Mouse (Mus musculus): ENCODE results near the gene Pan2. TPM values are rescaled to one million over a fixed set of nuclear protein-coding genes. Genes with fewer than 3 reads are reported as not detected.
"Not testable (repeated sequence)": the region's sequence is repeated elsewhere in the genome, so short reads cannot be mapped to it uniquely, and the experiment has no call there.

The Pan2 gene
- polyA plus RNA-seq (2015; fragmentation: Nextera tagmentation; extraction: Ambion mirVana), result 13.2 and 14.8 TPM in 2 replicates

- ATAC-seq (ENCODE audit: low read depth), result peak; percentile 99
- Histone ChIP-seq H3K4me1 (ENCODE audit: control insufficient read depth, low read depth, low read length) (peaks cover 17% of the 10 kb centered on the region), H3K4me2 (ENCODE audit: low read depth, low read length) (peak within 1 kb of the TSS; percentile 83), H3K36me3 (ENCODE audit: control insufficient read depth, insufficient read depth) (no peaks in the 10 kb centered on the region), H3K9ac (ENCODE audit: low read depth, low read length) (peak within 1 kb of the TSS; percentile 84), H3K27me3 (ENCODE audit: control insufficient read depth, insufficient read depth, low read depth, low read length) (no peaks in the 10 kb centered on the region), H3K27ac (ENCODE audit: low read length) (peak within 1 kb of the TSS; percentile 91), H3K9me3 (replicated peaks; ENCODE audit: control insufficient read depth, low read length) (no peaks in the 10 kb centered on the region), H3K4me3 (ENCODE audit: low read depth, low read length) (peak within 1 kb of the TSS; percentile 80)
- under 1% methylated on average over 37 of the region's 37 CpGs for WGBS (ENCODE audit: insufficient replicate concordance)
Observed at GRCm38 (mm10) chr10:128303126-128304021, at the start of gene Pan2. Gene Pan2, plus strand, starts transcription at chr10:128303335.

- H3K27ac ChIP-seq (ENCODE audit: low read length), result peak within 1 kb of the TSS; percentile 18
Observed at GRCm38 (mm10) chr10:128253677-128254255, 49.4 kb upstream of the Pan2 start, which contains the start of gene Apon. Gene Apon, plus strand, starts transcription at chr10:128254096.

GRCm38 (mm10) chr10:128255925-128256324 lies 47.2 kb upstream of the Pan2 start:
- no peaks in the 10 kb centered on the region for H3K9me3 ChIP-seq (replicated peaks; ENCODE audit: control insufficient read depth, low read length)
- 77% methylated on average over 8 of the region's 8 CpGs for WGBS (ENCODE audit: insufficient replicate concordance)
- no peaks in the 10 kb centered on the region for H3K27me3 ChIP-seq (ENCODE audit: control insufficient read depth, insufficient read depth, low read depth, low read length)
- H3K36me3 ChIP-seq (ENCODE audit: control insufficient read depth, insufficient read depth), result peaks cover 17% of the 10 kb centered on the region
- no peak overlapping the region for H3K4me2 ChIP-seq (ENCODE audit: low read depth, low read length)
- no peak overlapping the region for H3K27ac ChIP-seq (ENCODE audit: low read length)
- ATAC-seq (ENCODE audit: low read depth), result no peak
- no peak overlapping the region for H3K9ac ChIP-seq (ENCODE audit: low read depth, low read length)
- H3K4me3 ChIP-seq (ENCODE audit: low read depth, low read length), result no peak overlapping the region
- peaks cover 4% of the 10 kb centered on the region for H3K4me1 ChIP-seq (ENCODE audit: control insufficient read depth, low read depth, low read length)

More at GRCm38 (mm10) chr10:128253677-128254255, 49.4 kb upstream of the Pan2 start, which contains the start of gene Apon:
- Histone ChIP-seq H3K4me3 (ENCODE audit: low read depth, low read length) (no peak within 1 kb of the TSS), H3K4me1 (ENCODE audit: control insufficient read depth, low read depth, low read length) (no peaks in the 10 kb centered on the region), H3K9me3 (replicated peaks; ENCODE audit: control insufficient read depth, low read length) (no peaks in the 10 kb centered on the region), H3K4me2 (ENCODE audit: low read depth, low read length) (no peak within 1 kb of the TSS), H3K36me3 (ENCODE audit: control insufficient read depth, insufficient read depth) (peaks cover 35% of the 10 kb centered on the region), H3K27me3 (ENCODE audit: control insufficient read depth, insufficient read depth, low read depth, low read length) (no peaks in the 10 kb centered on the region), H3K9ac (ENCODE audit: low read depth, low read length) (no peak within 1 kb of the TSS)
- peak; percentile 48 for ATAC-seq (ENCODE audit: low read depth)
- 67% methylated on average over 4 of the region's 4 CpGs for WGBS (ENCODE audit: insufficient replicate concordance)

- H3K27me3 ChIP-seq (ENCODE audit: control insufficient read depth, insufficient read depth, low read depth, low read length), result no peaks in the 10 kb centered on the region
- H3K4me2 ChIP-seq (ENCODE audit: low read depth, low read length), result no peak overlapping the region
- H3K4me3 ChIP-seq (ENCODE audit: low read depth, low read length), result no peak overlapping the region
- no peak overlapping the region for H3K27ac ChIP-seq (ENCODE audit: low read length)
- peaks cover 4% of the 10 kb centered on the region for H3K4me1 ChIP-seq (ENCODE audit: control insufficient read depth, low read depth, low read length)
- no peak overlapping the region for H3K9ac ChIP-seq (ENCODE audit: low read depth, low read length)
- peaks cover 13% of the 10 kb centered on the region for H3K36me3 ChIP-seq (ENCODE audit: control insufficient read depth, insufficient read depth)
- H3K9me3 ChIP-seq (replicated peaks; ENCODE audit: control insufficient read depth, low read length), result no peaks in the 10 kb centered on the region
- WGBS (ENCODE audit: insufficient replicate concordance), result 75% methylated on average over 8 of the region's 8 CpGs
- ATAC-seq (ENCODE audit: low read depth), result no peak
Observed at GRCm38 (mm10) chr10:128256328-128256727, 46.8 kb upstream of the Pan2 start.

- Histone ChIP-seq H3K27me3 (ENCODE audit: control insufficient read depth, insufficient read depth, low read depth, low read length) (no peaks in the 10 kb centered on the region), H3K9ac (ENCODE audit: low read depth, low read length) (no peak overlapping the region), H3K27ac (ENCODE audit: low read length) (peak overlapping the region; percentile 54; the same call in 1 of the 2 replicates), H3K36me3 (ENCODE audit: control insufficient read depth, insufficient read depth) (no peaks in the 10 kb centered on the region), H3K4me1 (ENCODE audit: control insufficient read depth, low read depth, low read length) (peaks cover 4% of the 10 kb centered on the region), H3K4me3 (ENCODE audit: low read depth, low read length) (no peak overlapping the region), H3K4me2 (ENCODE audit: low read depth, low read length) (no peak overlapping the region), H3K9me3 (replicated peaks; ENCODE audit: control insufficient read depth, low read length) (no peaks in the 10 kb centered on the region)
- WGBS (ENCODE audit: insufficient replicate concordance), result 24% methylated on average over 4 of the region's 4 CpGs
- peak; percentile 60 for ATAC-seq (ENCODE audit: low read depth)
Observed at GRCm38 (mm10) chr10:128258953-128259352, 44.2 kb upstream of the Pan2 start.

GRCm38 (mm10) chr10:128259946-128260345 lies 43.2 kb upstream of the Pan2 start:
- WGBS (ENCODE audit: insufficient replicate concordance), result 63% methylated on average over 5 of the region's 5 CpGs
- ATAC-seq (ENCODE audit: low read depth), result no peak
- H3K4me2 ChIP-seq (ENCODE audit: low read depth, low read length), result no peak overlapping the region
- no peak overlapping the region for H3K27ac ChIP-seq (ENCODE audit: low read length)
- H3K9ac ChIP-seq (ENCODE audit: low read depth, low read length), result no peak overlapping the region
- H3K4me3 ChIP-seq (ENCODE audit: low read depth, low read length), result no peak overlapping the region
- H3K4me1 ChIP-seq (ENCODE audit: control insufficient read depth, low read depth, low read length), result peaks cover 4% of the 10 kb centered on the region
- H3K9me3 ChIP-seq (replicated peaks; ENCODE audit: control insufficient read depth, low read length), result no peaks in the 10 kb centered on the region
- no peaks in the 10 kb centered on the region for H3K36me3 ChIP-seq (ENCODE audit: control insufficient read depth, insufficient read depth)
- no peaks in the 10 kb centered on the region for H3K27me3 ChIP-seq (ENCODE audit: control insufficient read depth, insufficient read depth, low read depth, low read length)

- H3K4me3 ChIP-seq (ENCODE audit: low read depth, low read length); H3K4me2 ChIP-seq (ENCODE audit: low read depth, low read length); H3K4me1 ChIP-seq (ENCODE audit: control insufficient read depth, low read depth, low read length); ATAC-seq (ENCODE audit: low read depth); H3K9me3 ChIP-seq (replicated peaks; ENCODE audit: control insufficient read depth, low read length); H3K27me3 ChIP-seq (ENCODE audit: control insufficient read depth, insufficient read depth, low read depth, low read length); H3K27ac ChIP-seq (ENCODE audit: low read length); H3K9ac ChIP-seq (ENCODE audit: low read depth, low read length); H3K36me3 ChIP-seq (ENCODE audit: control insufficient read depth, insufficient read depth): not testable (repeated sequence)
- 77% methylated on average over 7 of the region's 7 CpGs for whole genome bisulfite sequencing (ENCODE audit: insufficient replicate concordance)
Observed at GRCm38 (mm10) chr10:128260376-128260775, 42.8 kb upstream of the Pan2 start.

- Histone ChIP-seq H3K4me3 (ENCODE audit: low read depth, low read length) (no peak overlapping the region), H3K27ac (ENCODE audit: low read length) (no peak overlapping the region), H3K9ac (ENCODE audit: low read depth, low read length) (no peak overlapping the region), H3K4me2 (ENCODE audit: low read depth, low read length) (no peak overlapping the region), H3K27me3 (ENCODE audit: control insufficient read depth, insufficient read depth, low read depth, low read length) (no peaks in the 10 kb centered on the region), H3K4me1 (ENCODE audit: control insufficient read depth, low read depth, low read length) (peaks cover 4% of the 10 kb centered on the region), H3K36me3 (ENCODE audit: control insufficient read depth, insufficient read depth) (no peaks in the 10 kb centered on the region), H3K9me3 (replicated peaks; ENCODE audit: control insufficient read depth, low read length) (no peaks in the 10 kb centered on the region)
- ATAC-seq (ENCODE audit: low read depth), result no peak
- 80% methylated on average over 22 of the region's 22 CpGs for WGBS (ENCODE audit: insufficient replicate concordance)
Observed at GRCm38 (mm10) chr10:128262300-128262699, 40.8 kb upstream of the Pan2 start.
